Mouse (Mus musculus): ENCODE measurements around the gene Kcnip1. TPM values are rescaled to one million over a fixed set of nuclear protein-coding genes. Genes with fewer than 3 reads are reported as not detected.

Gene Kcnip1
- polyA plus RNA-seq, 1 experiment from 2014 or later, result 2.4 TPM

GRCm38 (mm10) chr11:33923031-33923430, 69.9 kb downstream of the Kcnip1 start:
- Histone ChIP-seq H3K9me3 (no peaks in the 10 kb centered on the region), H3K9ac (replicated peaks) (no peak overlapping the region), H3K4me1 (replicated peaks) (peaks cover 27% of the 10 kb centered on the region), H3K36me3 (no peaks in the 10 kb centered on the region), H3K27ac (no peak overlapping the region), H3K4me2 (no peak overlapping the region), H3K27me3 (peaks cover 15% of the 10 kb centered on the region; the same call in 1 of the 2 replicates), H3K4me3 (replicated peaks) (no peak overlapping the region)
- WGBS, result 29% methylated on average over 3 of the region's 3 CpGs
- no peak for ATAC-seq (ENCODE audit: insufficient number of reproducible peaks, insufficient read depth, low FRiP score, low TSS enrichment, low read depth)

DNA sequence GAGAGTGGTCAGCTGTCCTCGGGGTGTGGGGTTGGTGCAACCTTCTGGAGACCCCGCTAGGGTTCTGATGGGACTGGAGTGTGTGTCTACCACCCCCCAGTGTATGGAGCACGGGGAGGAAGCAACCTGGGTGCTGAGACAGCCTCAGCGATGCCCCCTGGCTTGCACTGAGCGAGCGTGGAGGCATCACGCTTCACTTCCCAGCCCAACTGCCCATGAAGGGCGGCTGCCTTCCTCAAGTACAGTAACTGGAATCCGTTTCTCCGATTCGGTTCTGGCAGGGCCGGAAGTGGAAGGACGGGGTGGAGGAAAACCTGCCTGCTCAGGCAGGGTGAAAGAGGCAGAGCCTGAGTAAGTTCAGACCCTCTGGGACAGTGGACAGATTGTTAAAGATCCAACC, 71.5 kb downstream of the Kcnip1 start:
- H3K4me3 ChIP-seq (replicated peaks), result no peak overlapping the region
- H3K27ac ChIP-seq, result no peak overlapping the region
- H3K36me3 ChIP-seq, result no peaks in the 10 kb centered on the region
- no peak for ATAC-seq (ENCODE audit: insufficient number of reproducible peaks, insufficient read depth, low FRiP score, low TSS enrichment, low read depth)
- H3K4me2 ChIP-seq, result no peak overlapping the region
- H3K9ac ChIP-seq (replicated peaks), result no peak overlapping the region
- WGBS, result 86% methylated on average over 13 of the region's 13 CpGs
- H3K4me1 ChIP-seq (replicated peaks), result peaks cover 32% of the 10 kb centered on the region
- peaks cover 7% of the 10 kb centered on the region; the same call in 1 of the 2 replicates for H3K27me3 ChIP-seq
- H3K9me3 ChIP-seq, result no peaks in the 10 kb centered on the region

GRCm38 (mm10) chr11:33919826-33920225, 73.1 kb downstream of the Kcnip1 start:
- Histone ChIP-seq H3K4me1 (replicated peaks) (peaks cover 24% of the 10 kb centered on the region), H3K4me2 (no peak overlapping the region), H3K9me3 (no peaks in the 10 kb centered on the region), H3K36me3 (no peaks in the 10 kb centered on the region), H3K27me3 (peaks cover 7% of the 10 kb centered on the region; the same call in 1 of the 2 replicates), H3K9ac (replicated peaks) (no peak overlapping the region), H3K4me3 (replicated peaks) (no peak overlapping the region), H3K27ac (no peak overlapping the region)
- 74% methylated on average over 7 of the region's 7 CpGs for WGBS
- ATAC-seq (ENCODE audit: insufficient number of reproducible peaks, insufficient read depth, low FRiP score, low TSS enrichment, low read depth), result no peak

DNA sequence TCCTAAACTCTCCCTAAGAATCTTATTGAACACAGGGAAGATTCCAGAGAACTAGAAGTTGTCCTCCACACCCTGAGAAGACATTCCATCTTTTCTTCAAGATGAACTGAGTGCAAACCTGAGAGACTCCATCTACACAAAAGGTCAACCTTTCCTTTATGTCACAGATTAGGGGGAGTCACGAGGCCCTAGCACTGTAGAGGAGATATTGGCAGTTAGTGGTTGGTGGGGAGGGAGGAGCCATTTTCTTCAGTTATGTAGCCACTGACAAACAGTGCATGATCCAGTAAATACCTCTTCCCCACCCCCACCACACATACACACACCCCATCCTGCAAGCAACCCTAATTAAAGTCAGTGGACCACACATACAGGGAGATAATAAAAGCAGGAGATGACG, 74.5 kb downstream of the Kcnip1 start:
- H3K27me3 ChIP-seq, result peaks cover 7% of the 10 kb centered on the region; the same call in 1 of the 2 replicates
- no peak overlapping the region for H3K4me2 ChIP-seq
- no peak overlapping the region for H3K27ac ChIP-seq
- peaks cover 29% of the 10 kb centered on the region for H3K4me1 ChIP-seq (replicated peaks)
- no peak overlapping the region for H3K9ac ChIP-seq (replicated peaks)
- no peaks in the 10 kb centered on the region for H3K36me3 ChIP-seq
- no peak overlapping the region for H3K4me3 ChIP-seq (replicated peaks)
- WGBS, result 35% methylated on average over 2 of the region's 2 CpGs
- no peaks in the 10 kb centered on the region for H3K9me3 ChIP-seq
- ATAC-seq (ENCODE audit: insufficient number of reproducible peaks, insufficient read depth, low FRiP score, low TSS enrichment, low read depth), result no peak

DNA sequence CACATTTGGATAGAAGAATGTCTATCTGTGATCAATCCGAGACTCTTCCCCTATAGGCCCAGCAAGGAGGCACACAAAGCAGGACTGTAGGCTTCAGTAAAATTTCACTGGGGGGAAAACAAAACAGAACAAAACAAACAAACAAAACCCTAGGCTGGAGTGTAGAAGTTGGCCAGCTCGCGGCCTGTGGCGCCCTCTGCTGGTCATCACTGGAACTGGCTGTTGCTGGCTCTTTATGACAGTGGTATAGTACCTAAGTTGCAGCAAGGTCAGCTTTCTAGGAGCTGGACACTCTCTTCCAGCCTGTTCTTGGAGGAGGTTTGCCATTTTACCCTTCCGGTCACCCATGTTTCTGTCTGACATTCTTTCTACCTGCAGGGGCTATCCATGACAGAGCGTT, 75.4 kb downstream of the Kcnip1 start:
- Histone ChIP-seq H3K36me3 (no peaks in the 10 kb centered on the region), H3K27me3 (peaks cover 10% of the 10 kb centered on the region), H3K4me1 (replicated peaks) (peaks cover 26% of the 10 kb centered on the region), H3K9ac (replicated peaks) (no peak overlapping the region), H3K27ac (no peak overlapping the region), H3K4me3 (replicated peaks) (no peak overlapping the region), H3K4me2 (no peak overlapping the region), H3K9me3 (no peaks in the 10 kb centered on the region)
- WGBS, result 24% methylated on average over 6 of the region's 6 CpGs
- no peak for ATAC-seq (ENCODE audit: insufficient number of reproducible peaks, insufficient read depth, low FRiP score, low TSS enrichment, low read depth)

DNA sequence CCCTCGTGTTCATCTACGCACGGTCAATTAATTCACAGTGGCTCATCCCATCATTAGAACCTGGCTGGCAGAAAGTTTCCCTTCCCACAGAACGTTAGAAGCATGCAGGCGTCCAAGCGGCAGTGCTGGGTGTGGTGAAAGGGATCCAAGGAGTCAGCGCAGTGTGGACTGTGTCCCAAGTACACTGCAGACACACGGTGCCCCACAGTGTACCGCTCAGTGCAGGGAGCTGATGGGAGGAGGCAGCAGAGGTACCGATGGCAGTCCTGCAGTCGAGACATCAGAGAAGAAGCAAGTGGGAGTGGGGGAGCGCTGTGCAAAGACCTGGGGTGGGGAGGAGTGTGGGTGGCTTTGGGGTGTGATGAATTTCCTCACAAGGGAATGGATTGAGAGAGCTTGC, 78.7 kb downstream of the Kcnip1 start:
- Histone ChIP-seq H3K4me2 (no peak overlapping the region), H3K4me1 (replicated peaks) (peaks cover 37% of the 10 kb centered on the region), H3K9ac (replicated peaks) (no peak overlapping the region), H3K27ac (no peak overlapping the region), H3K9me3 (no peaks in the 10 kb centered on the region), H3K27me3 (peaks cover 7% of the 10 kb centered on the region), H3K4me3 (replicated peaks) (no peak overlapping the region), H3K36me3 (no peaks in the 10 kb centered on the region)
- ATAC-seq (ENCODE audit: insufficient number of reproducible peaks, insufficient read depth, low FRiP score, low TSS enrichment, low read depth), result no peak
- WGBS, result 69% methylated on average over 12 of the region's 12 CpGs

- peaks cover 37% of the 10 kb centered on the region for H3K4me1 ChIP-seq (replicated peaks)
- H3K4me2 ChIP-seq, result no peak overlapping the region
- H3K27ac ChIP-seq, result no peak overlapping the region
- H3K36me3 ChIP-seq, result no peaks in the 10 kb centered on the region
- WGBS, result 85% methylated on average over 7 of the region's 7 CpGs
- H3K9me3 ChIP-seq, result no peaks in the 10 kb centered on the region
- ATAC-seq (ENCODE audit: insufficient number of reproducible peaks, insufficient read depth, low FRiP score, low TSS enrichment, low read depth), result no peak
- no peak overlapping the region for H3K9ac ChIP-seq (replicated peaks)
- H3K4me3 ChIP-seq (replicated peaks), result no peak overlapping the region
- peaks cover 3% of the 10 kb centered on the region for H3K27me3 ChIP-seq
These were observed 79.9 kb downstream of the Kcnip1 start for GRCm38 (mm10) chr11:33913061-33913460.

GRCm38 (mm10) chr11:33912151-33912571, 80.8 kb downstream of the Kcnip1 start:
- Histone ChIP-seq H3K4me3 (replicated peaks) (no peak overlapping the region), H3K4me2 (no peak overlapping the region), H3K9me3 (peaks cover 4% of the 10 kb centered on the region; the same call in 1 of the 2 replicates), H3K4me1 (replicated peaks) (peaks cover 36% of the 10 kb centered on the region), H3K27me3 (peaks cover 3% of the 10 kb centered on the region), H3K36me3 (no peaks in the 10 kb centered on the region), H3K27ac (peak overlapping the region; percentile 41), H3K9ac (replicated peaks) (no peak overlapping the region)
- 9% methylated on average over 2 of the region's 2 CpGs for WGBS
- peak; percentile 79; the same call in 1 of the 2 replicates for ATAC-seq (ENCODE audit: insufficient number of reproducible peaks, insufficient read depth, low FRiP score, low TSS enrichment, low read depth)

GRCm38 (mm10) chr11:33910982-33911381, 82.0 kb downstream of the Kcnip1 start:
- H3K4me3 ChIP-seq (replicated peaks), result no peak overlapping the region
- no peak for ATAC-seq (ENCODE audit: insufficient number of reproducible peaks, insufficient read depth, low FRiP score, low TSS enrichment, low read depth)
- 65% methylated on average over 7 of the region's 7 CpGs for WGBS

GRCm38 (mm10) chr11:33908360-33909175, 84.4 kb downstream of the Kcnip1 start:
- 72% methylated on average over 4 of the region's 4 CpGs for WGBS
- no peak overlapping the region for H3K9ac ChIP-seq (replicated peaks)
- ATAC-seq (ENCODE audit: insufficient number of reproducible peaks, insufficient read depth, low FRiP score, low TSS enrichment, low read depth), result no peak
- H3K27me3 ChIP-seq, result peaks cover 3% of the 10 kb centered on the region
- peaks cover 8% of the 10 kb centered on the region; the same call in 1 of the 2 replicates for H3K9me3 ChIP-seq
- no peak overlapping the region for H3K27ac ChIP-seq
- H3K4me1 ChIP-seq (replicated peaks), result peaks cover 20% of the 10 kb centered on the region
- H3K4me2 ChIP-seq, result no peak overlapping the region
- no peak overlapping the region for H3K4me3 ChIP-seq (replicated peaks)
- H3K36me3 ChIP-seq, result no peaks in the 10 kb centered on the region

More at GRCm38 (mm10) chr11:33910982-33911381, 82.0 kb downstream of the Kcnip1 start:
- H3K9me3 ChIP-seq, result peaks cover 8% of the 10 kb centered on the region; the same call in 1 of the 2 replicates
- no peak overlapping the region for H3K4me2 ChIP-seq
- H3K36me3 ChIP-seq, result no peaks in the 10 kb centered on the region
- no peak overlapping the region for H3K27ac ChIP-seq
- H3K4me1 ChIP-seq (replicated peaks), result peaks cover 26% of the 10 kb centered on the region
- no peak overlapping the region for H3K9ac ChIP-seq (replicated peaks)
- peaks cover 3% of the 10 kb centered on the region for H3K27me3 ChIP-seq

GRCm38 (mm10) chr11:33903494-33903893, 89.5 kb downstream of the Kcnip1 start:
- 72% methylated on average over 6 of the region's 6 CpGs for WGBS
- Histone ChIP-seq H3K4me2 (no peak overlapping the region), H3K4me3 (replicated peaks) (no peak overlapping the region), H3K27me3 (no peaks in the 10 kb centered on the region), H3K36me3 (no peaks in the 10 kb centered on the region), H3K27ac (no peak overlapping the region), H3K9ac (replicated peaks) (no peak overlapping the region), H3K9me3 (peaks cover 8% of the 10 kb centered on the region; the same call in 1 of the 2 replicates), H3K4me1 (replicated peaks) (no peaks in the 10 kb centered on the region)
- no peak for ATAC-seq (ENCODE audit: insufficient number of reproducible peaks, insufficient read depth, low FRiP score, low TSS enrichment, low read depth)

All from limb, embryonic 12.5 days (tissue).